Mouse (Mus musculus): ENCODE measurements at regions not wholly inside any gene's neighbourhood (a gene's known extent, or its start where the extent isn't known, plus 50 kb on each side); places are given as distances from the start of the nearest gene placed in this dataset.

DNA sequence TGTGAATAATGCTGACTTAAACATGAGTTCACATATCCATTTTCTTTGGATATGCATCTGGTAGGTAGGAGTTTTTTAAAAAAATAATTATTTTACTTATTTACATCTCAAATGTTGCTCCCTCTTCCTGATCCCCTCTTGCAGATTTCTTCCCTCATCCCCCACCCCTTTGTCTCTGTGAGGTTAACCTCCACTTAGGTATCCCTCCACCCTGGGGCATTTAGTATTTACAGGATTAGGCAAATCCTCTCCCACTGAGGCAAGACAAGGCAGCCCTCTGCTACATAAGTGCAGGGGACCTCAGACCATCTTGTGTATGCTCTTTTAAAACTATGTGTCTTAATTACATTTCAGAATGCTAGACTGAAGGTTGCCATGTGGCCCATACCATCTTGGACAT lies 155.2 kb upstream of the Shcbp1 start:
- DNase-seq (ENCODE audit: low spot score in 2 of 2), result no peak

- no peak for DNase-seq (ENCODE audit: low spot score in 2 of 2)
Observed at GRCm38 (mm10) chr8:4934035-4934434, 154.7 kb upstream of the Shcbp1 start.

DNA sequence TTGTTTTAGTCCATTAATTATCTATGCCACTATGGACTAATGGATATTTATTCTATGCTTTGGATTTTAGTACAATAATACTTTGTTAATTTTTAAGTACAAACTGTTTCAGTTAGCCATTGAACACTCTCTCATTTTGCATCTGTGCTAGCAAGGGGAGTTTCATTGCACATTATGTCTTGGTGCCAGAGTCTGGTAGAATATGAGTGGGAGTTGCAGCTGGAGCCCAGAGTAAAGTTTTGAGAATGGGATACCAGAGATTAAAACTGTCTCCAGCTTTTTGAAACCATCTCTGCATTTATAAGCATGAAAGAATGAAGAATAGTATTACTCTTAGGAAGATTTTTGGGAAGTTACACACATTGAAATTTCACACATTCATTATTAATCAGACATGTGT lies 137.1 kb upstream of the Shcbp1 start:
- no peak for DNase-seq (ENCODE audit: low spot score in 2 of 2)

- no peak for DNase-seq (ENCODE audit: low spot score in 2 of 2)
Observed at GRCm38 (mm10) chr8:4895046-4895445, 115.7 kb upstream of the Shcbp1 start.

DNA sequence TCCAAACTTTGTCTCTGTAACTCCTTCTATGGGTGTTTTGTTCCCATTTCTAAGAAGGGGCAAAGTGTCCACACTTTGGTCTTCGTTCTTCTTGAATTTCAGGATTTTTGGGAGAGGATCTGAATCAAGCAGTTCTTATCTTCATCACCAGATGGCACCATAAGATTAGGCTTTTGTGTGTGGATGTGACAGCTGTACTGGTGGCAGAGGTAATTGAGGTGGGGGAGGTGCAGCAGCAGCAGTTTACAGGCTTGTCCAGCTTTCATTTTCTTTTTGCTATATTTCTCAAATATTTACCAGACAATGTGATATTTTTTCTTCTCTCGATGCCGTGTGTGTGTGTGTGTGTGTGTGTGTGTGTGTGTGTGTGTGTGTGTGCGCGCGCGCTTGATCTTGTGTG lies 89.4 kb upstream of the Shcbp1 start:
- DNase-seq (ENCODE audit: low spot score in 2 of 2), result peak in 1 of 2 experiments; percentile 28

DNA sequence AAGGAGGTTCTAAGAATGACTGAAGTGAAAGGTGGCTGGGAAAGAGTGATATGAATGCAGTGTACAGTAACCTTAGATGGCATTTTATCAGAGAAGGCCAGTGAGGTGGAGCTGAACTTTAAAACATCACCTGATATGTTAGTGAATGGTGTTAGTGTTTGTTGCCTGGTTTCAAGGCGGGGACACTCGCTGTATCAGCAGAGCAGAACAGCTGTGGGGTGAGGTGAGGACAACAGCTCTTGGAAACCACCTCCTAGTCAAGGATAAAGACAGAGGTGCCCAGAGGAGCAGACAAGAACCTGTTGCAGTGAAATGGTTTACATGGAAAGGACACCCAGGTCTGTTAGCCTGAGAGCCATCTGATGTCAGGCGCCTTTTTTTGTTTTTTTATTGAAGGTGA lies 59.7 kb upstream of the Shcbp1 start:
- no peak for DNase-seq (ENCODE audit: low spot score in 2 of 2)

GRCm38 (mm10) chr8:4838527-4838926 lies 59.2 kb upstream of the Shcbp1 start:
- no peak for DNase-seq (ENCODE audit: low spot score in 2 of 2)

- no peak for DNase-seq (ENCODE audit: low spot score in 2 of 2)
Observed at GRCm38 (mm10) chr8:4837719-4838118, 58.4 kb upstream of the Shcbp1 start.

GRCm38 (mm10) chr8:4836651-4837050 lies 57.3 kb upstream of the Shcbp1 start:
- DNase-seq (ENCODE audit: low spot score in 2 of 2), result no peak
